Mouse (Mus musculus) embryonic facial prominence, embryonic 14.5 days (tissue): ENCODE data around the gene Kif18a. TPM values are rescaled to one million over a fixed set of nuclear protein-coding genes. Genes with fewer than 3 reads are reported as not detected.
A peak's percentile ranks its signal among the peaks of the same experiment; 100 is the strongest.

ENCODE experiments used
- ATAC-seq: fragments of 200-750 bp; cut with Nextera tagmentation; 2 replicates; pipeline ENCODE4 v1.8.0; 2017; ENCODE audit warnings: low read depth, moderate number of reproducible peaks, moderate TSS enrichment
- DNase-seq: peaks from one replicate; pipeline ENCODE4 v3.0.0-alpha.2; 2015; ENCODE audit warnings: low spot score
- H3K27ac ChIP-seq: fragments of 300-500 bp; sonication (generic); replicated peaks from 2 replicates; pipeline ENCODE4 v1.5.1; 2014; ENCODE audit warnings: low read depth, mild to moderate bottlenecking, low read length, moderate library complexity
- H3K27me3 ChIP-seq: fragments of 300-500 bp; sonication (generic); replicated peaks from 2 replicates; pipeline ENCODE4 v1.6.1; 2014; ENCODE audit warnings: low read length; ENCODE audit not compliant: control insufficient read depth, insufficient read depth
- H3K36me3 ChIP-seq: fragments of 300-500 bp; sonication (generic); 2 replicates; pipeline ENCODE4 v1.6.1; 2014; ENCODE audit warnings: low read length, mixed read lengths; ENCODE audit not compliant: control insufficient read depth, insufficient read depth
- H3K4me1 ChIP-seq: fragments of 300-500 bp; sonication (generic); 2 replicates; pipeline ENCODE4 v1.6.1; 2014; ENCODE audit warnings: antibody characterized with exemption, low read length; ENCODE audit not compliant: control insufficient read depth, insufficient read depth
- H3K4me2 ChIP-seq: fragments of 300-500 bp; sonication (generic); 2 replicates; pipeline ENCODE4 v1.6.1; 2014; ENCODE audit warnings: low read depth, mild to moderate bottlenecking, low read length, moderate library complexity, mixed read lengths
- H3K4me3 ChIP-seq: fragments of 300-500 bp; sonication (generic); 2 replicates; pipeline ENCODE4 v1.5.1; 2014; ENCODE audit warnings: low read depth, mild to moderate bottlenecking, low read length
- H3K9ac ChIP-seq: fragments of 300-500 bp; sonication (generic); 2 replicates; pipeline ENCODE4 v1.6.1; 2014; ENCODE audit warnings: low read depth, mild to moderate bottlenecking, low read length, moderate library complexity, mixed read lengths
- H3K9me3 ChIP-seq: fragments of 300-500 bp; sonication (generic); 2 replicates; pipeline ENCODE4 v1.6.1; 2016; ENCODE audit warnings: low read length; ENCODE audit not compliant: control insufficient read depth
- WGBS: fragments of 180-500 bp; shearing (Covaris S2); extraction: QIAGEN DNeasy Blood & Tissue Kit; methylation state at CpG from one replicate; pipeline ENCODE4 v1.1.7; 2014; 5-methylcytosine and 5-hydroxymethylcytosine counted together
- polyA plus RNA-seq: library from polyadenylated mRNA; unstranded; fragments of >200 nt; fragmentation: Nextera tagmentation; extraction: Ambion mirVana; gene quantifications from 2 replicates; pipeline ENCODE4 v1.2.1, GENCODE M21; 2014

Kif18a gene
- polyA plus RNA-seq, 1 experiment from 2014 or later, result 15.6 TPM

DNA sequence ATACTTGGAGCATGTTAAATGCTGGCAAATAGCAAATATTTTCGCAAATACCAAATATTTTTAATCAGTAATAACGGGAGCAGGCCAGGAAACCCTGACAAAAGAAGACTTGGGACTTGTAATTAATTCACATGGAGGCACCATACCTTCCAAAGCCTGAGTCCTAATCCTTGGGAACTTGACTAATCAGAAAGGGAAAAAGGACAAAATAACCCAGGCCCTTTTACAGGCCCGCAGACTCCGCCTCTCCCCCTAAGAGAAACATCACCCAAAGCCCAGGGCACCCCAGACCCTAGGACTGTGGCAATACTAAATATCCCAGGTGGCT lies 302 bp upstream of the Kif18a start:
- H3K9ac ChIP-seq, result peak overlapping the region; percentile 82
- H3K4me2 ChIP-seq, result peak overlapping the region; percentile 71
- ATAC-seq, result no peak
- H3K36me3 ChIP-seq, result no peaks in the 10 kb centered on the region
- H3K4me1 ChIP-seq, result 0 out of 2 replicates have a peak, but pooled peaks cover 7% of the 10 kb centered on the region
- 5% methylated on average over 4 of the region's 4 CpGs for WGBS
- H3K27me3 ChIP-seq, result no peaks in the 10 kb centered on the region
- H3K9me3 ChIP-seq, result no peaks in the 10 kb centered on the region
- H3K4me3 ChIP-seq, result peak overlapping the region; percentile 78
- no peak for DNase-seq
- peak overlapping the region; percentile 55; the same call in 1 of the 2 replicates for H3K27ac ChIP-seq

GRCm38 (mm10) chr2:109281341-109281690 lies 778 bp downstream of the Kif18a start:
- no peak for ATAC-seq
- Histone ChIP-seq H3K9ac (peak overlapping the region; percentile 82), H3K27me3 (no peaks in the 10 kb centered on the region), H3K4me1 (0 out of 2 replicates have a peak, but pooled peaks cover 7% of the 10 kb centered on the region), H3K4me3 (peak overlapping the region; percentile 78), H3K36me3 (no peaks in the 10 kb centered on the region), H3K27ac (peak overlapping the region; percentile 77; the same call in 1 of the 2 replicates), H3K4me2 (peak overlapping the region; percentile 71), H3K9me3 (no peaks in the 10 kb centered on the region)
- 0% methylated on average over 1 of the region's 1 CpGs for WGBS
- no peak for DNase-seq

- 93% methylated on average over 3 of the region's 3 CpGs for WGBS
Measured at GRCm38 (mm10) chr2:109284121-109284520, 3.6 kb downstream of the Kif18a start.

DNA sequence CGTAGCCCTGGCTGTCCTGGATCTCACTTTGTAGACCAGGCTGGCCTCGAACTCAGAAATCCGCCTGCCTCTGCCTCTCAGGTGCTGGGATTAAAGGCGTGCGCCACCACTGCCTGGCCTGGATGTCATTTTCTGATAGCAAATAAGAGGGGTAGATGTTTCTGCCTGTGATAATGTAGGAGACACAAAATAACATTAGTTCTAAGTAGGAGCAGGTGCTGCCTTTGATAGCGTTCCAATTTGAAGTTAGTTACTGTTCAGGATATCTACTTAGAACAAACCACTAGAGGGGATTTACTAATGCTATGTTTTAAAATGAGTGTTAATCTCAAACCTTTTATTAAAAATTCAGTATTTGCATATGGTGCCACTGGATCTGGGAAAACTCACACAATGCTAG lies 8.8 kb downstream of the Kif18a start:
- no peak for DNase-seq
- Histone ChIP-seq H3K36me3 (peaks cover 40% of the 10 kb centered on the region), H3K9me3 (no peaks in the 10 kb centered on the region), H3K4me1 (no peaks in the 10 kb centered on the region), H3K9ac (no peak overlapping the region), H3K27me3 (no peaks in the 10 kb centered on the region), H3K4me3 (no peak overlapping the region), H3K4me2 (no peak overlapping the region), H3K27ac (no peak overlapping the region)
- WGBS, result 94% methylated on average over 6 of the region's 6 CpGs
- no peak for ATAC-seq

More at GRCm38 (mm10) chr2:109284121-109284520, 3.6 kb downstream of the Kif18a start:
- H3K4me2 ChIP-seq, result no peak overlapping the region
- no peak overlapping the region for H3K27ac ChIP-seq
- 0 out of 2 replicates have a peak, but pooled peaks cover 4% of the 10 kb centered on the region for H3K4me1 ChIP-seq
- ATAC-seq (no peak), DNase-seq (no peak)
- no peaks in the 10 kb centered on the region for H3K36me3 ChIP-seq
- no peaks in the 10 kb centered on the region for H3K27me3 ChIP-seq
- no peaks in the 10 kb centered on the region for H3K9me3 ChIP-seq
- no peak overlapping the region for H3K4me3 ChIP-seq
- no peak overlapping the region for H3K9ac ChIP-seq

DNA sequence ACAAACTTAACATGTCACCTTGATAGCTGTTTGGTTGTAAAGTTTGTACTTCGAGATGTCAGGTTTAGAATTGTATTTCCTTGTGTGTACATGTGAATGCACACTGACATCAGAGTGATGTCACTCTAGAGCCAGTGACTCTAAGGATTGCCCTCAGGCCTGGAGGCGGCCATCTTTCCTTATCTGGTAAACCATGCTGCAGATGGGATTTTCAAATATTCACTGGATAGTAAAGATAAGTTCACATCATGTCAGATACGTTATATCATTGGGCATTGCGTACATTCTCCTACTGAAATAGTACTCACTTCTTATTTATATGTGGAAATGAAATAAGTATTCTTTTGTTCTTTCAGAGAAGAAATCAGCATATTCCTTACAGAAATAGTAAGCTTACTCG lies 15.7 kb downstream of the Kif18a start:
- Histone ChIP-seq H3K9me3 (no peaks in the 10 kb centered on the region), H3K36me3 (peaks cover 35% of the 10 kb centered on the region), H3K27ac (no peak overlapping the region), H3K27me3 (no peaks in the 10 kb centered on the region), H3K4me1 (no peaks in the 10 kb centered on the region), H3K9ac (no peak overlapping the region), H3K4me2 (no peak overlapping the region), H3K4me3 (no peak overlapping the region)
- WGBS, result 91% methylated on average over 5 of the region's 5 CpGs
- DNase-seq (no peak), ATAC-seq (no peak)

GRCm38 (mm10) chr2:109298160-109298559 lies 17.6 kb downstream of the Kif18a start:
- Histone ChIP-seq H3K27ac (no peak overlapping the region), H3K36me3 (peaks cover 25% of the 10 kb centered on the region), H3K27me3 (no peaks in the 10 kb centered on the region), H3K4me3 (no peak overlapping the region), H3K4me2 (no peak overlapping the region), H3K9ac (no peak overlapping the region), H3K4me1 (no peaks in the 10 kb centered on the region), H3K9me3 (no peaks in the 10 kb centered on the region)
- ATAC-seq (no peak), DNase-seq (no peak)
- 97% methylated on average over 1 of the region's 1 CpGs for WGBS

GRCm38 (mm10) chr2:109302234-109302633 lies 21.7 kb downstream of the Kif18a start:
- peaks cover 21% of the 10 kb centered on the region; the same call in 1 of the 2 replicates for H3K36me3 ChIP-seq
- WGBS, result 89% methylated on average over 3 of the region's 3 CpGs
- H3K9me3 ChIP-seq, result no peaks in the 10 kb centered on the region
- no peak overlapping the region for H3K4me2 ChIP-seq
- no peaks in the 10 kb centered on the region for H3K27me3 ChIP-seq
- DNase-seq, result no peak
- H3K9ac ChIP-seq, result no peak overlapping the region
- no peaks in the 10 kb centered on the region for H3K4me1 ChIP-seq
- H3K27ac ChIP-seq, result no peak overlapping the region
- ATAC-seq, result no peak
- no peak overlapping the region for H3K4me3 ChIP-seq

DNA sequence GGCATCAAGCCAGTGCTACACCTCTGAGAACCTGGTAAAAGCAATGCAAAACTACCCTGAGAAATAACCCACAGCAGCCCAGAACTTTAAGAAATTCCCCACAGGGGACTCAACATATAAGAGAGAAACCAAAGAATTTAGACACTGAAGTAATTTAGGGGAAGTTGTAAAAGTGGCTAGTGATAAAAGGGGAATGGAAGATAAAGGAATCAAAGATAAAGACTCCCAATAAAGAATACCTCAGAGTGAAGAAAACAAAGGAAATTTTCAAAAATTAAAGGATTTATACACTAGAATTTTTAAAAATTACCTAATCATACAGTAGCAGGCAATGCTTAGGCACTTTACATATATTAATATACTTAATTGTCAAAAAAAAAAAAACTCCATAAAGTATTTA lies 23.1 kb downstream of the Kif18a start:
- Histone ChIP-seq H3K36me3 (peaks cover 23% of the 10 kb centered on the region; the same call in 1 of the 2 replicates), H3K9me3 (no peaks in the 10 kb centered on the region), H3K27me3 (no peaks in the 10 kb centered on the region), H3K4me2 (no peak overlapping the region), H3K4me1 (no peaks in the 10 kb centered on the region), H3K27ac (no peak overlapping the region), H3K4me3 (no peak overlapping the region), H3K9ac (no peak overlapping the region)
- DNase-seq (no peak), ATAC-seq (no peak)

DNA sequence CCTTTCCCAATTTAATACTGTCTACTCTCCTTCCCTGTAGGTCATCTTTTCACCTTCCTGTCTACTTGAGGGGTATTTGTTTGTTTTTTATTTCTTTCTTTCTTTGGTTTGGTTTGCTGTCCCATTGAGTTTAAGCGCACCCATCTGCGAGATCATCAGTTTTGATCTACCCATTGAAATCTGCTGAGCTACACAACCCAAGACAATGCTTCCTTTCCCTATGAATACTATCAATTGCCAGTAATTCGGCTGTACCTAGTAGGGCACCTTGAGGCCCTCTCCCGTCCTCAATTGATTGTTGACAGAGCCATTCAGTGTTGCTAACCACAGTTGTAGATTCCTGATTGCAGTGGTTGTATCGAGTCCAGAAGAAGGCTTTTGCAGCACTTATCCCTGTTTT lies 30.8 kb downstream of the Kif18a start:
- H3K4me2 ChIP-seq, result no peak overlapping the region
- H3K9ac ChIP-seq, result no peak overlapping the region
- DNase-seq, result no peak
- H3K27me3 ChIP-seq, result no peaks in the 10 kb centered on the region
- 93% methylated on average over 5 of the region's 5 CpGs for WGBS
- no peak for ATAC-seq
- H3K9me3 ChIP-seq, result no peaks in the 10 kb centered on the region
- no peak overlapping the region for H3K4me3 ChIP-seq
- H3K36me3 ChIP-seq, result peaks cover 33% of the 10 kb centered on the region
- H3K27ac ChIP-seq, result no peak overlapping the region
- no peaks in the 10 kb centered on the region for H3K4me1 ChIP-seq
